Mouse (Mus musculus): Measurements from ENCODE around the gene Btbd8. TPM values are rescaled to one million over a fixed set of nuclear protein-coding genes. Genes with fewer than 3 reads are reported as not detected.

The Btbd8 gene
- polyA plus RNA-seq, 1 experiment, result 5.9 TPM

- no peaks in the 10 kb centered on the region; the same call in 1 of the 2 replicates for H3K36me3 ChIP-seq (ENCODE audit: control insufficient read depth, insufficient read depth, low read length)
- H3K4me1 ChIP-seq (ENCODE audit: control insufficient read depth, insufficient read depth, low read length), result no peaks in the 10 kb centered on the region
- H3K4me3 ChIP-seq (ENCODE audit: control insufficient read depth, low read depth, low read length), result no peak overlapping the region
- H3K27ac ChIP-seq (ENCODE audit: control insufficient read depth, insufficient read depth, low read depth, low read length), result no peak overlapping the region
- H3K27me3 ChIP-seq (ENCODE audit: control insufficient read depth, insufficient read depth, low read length), result no peaks in the 10 kb centered on the region
- TF ChIP-seq CTCF (IDR thresholded peaks at IDR 0.05; ENCODE audit: control insufficient read depth, insufficient read depth, insufficient replicate concordance, low read depth, low read length) (no peak), POLR2A (IDR thresholded peaks at IDR 0.05; ENCODE audit: control insufficient read depth, low read depth, low read length) (no peak)
These were observed 62.2 kb downstream of the Btbd8 start for GRCm38 (mm10) chr5:107499891-107500535.

GRCm38 (mm10) chr5:107500741-107501140 lies 62.9 kb downstream of the Btbd8 start:
- no peak overlapping the region for H3K27ac ChIP-seq (ENCODE audit: control insufficient read depth, insufficient read depth, low read depth, low read length)
- no peaks in the 10 kb centered on the region for H3K4me1 ChIP-seq (ENCODE audit: control insufficient read depth, insufficient read depth, low read length)
- no peak overlapping the region for H3K4me3 ChIP-seq (ENCODE audit: control insufficient read depth, low read depth, low read length)
- TF ChIP-seq CTCF (IDR thresholded peaks at IDR 0.05; ENCODE audit: control insufficient read depth, insufficient read depth, insufficient replicate concordance, low read depth, low read length) (no peak), POLR2A (IDR thresholded peaks at IDR 0.05; ENCODE audit: control insufficient read depth, low read depth, low read length) (no peak)
- H3K27me3 ChIP-seq (ENCODE audit: control insufficient read depth, insufficient read depth, low read length), result no peaks in the 10 kb centered on the region
- H3K36me3 ChIP-seq (ENCODE audit: control insufficient read depth, insufficient read depth, low read length), result no peaks in the 10 kb centered on the region; the same call in 1 of the 2 replicates

- H3K4me1 ChIP-seq (ENCODE audit: control insufficient read depth, insufficient read depth, low read length), result no peaks in the 10 kb centered on the region
- no peak within 1 kb of the TSS for H3K4me3 ChIP-seq (ENCODE audit: control insufficient read depth, low read depth, low read length)
- no peaks in the 10 kb centered on the region for H3K27me3 ChIP-seq (ENCODE audit: control insufficient read depth, insufficient read depth, low read length)
- H3K27ac ChIP-seq (ENCODE audit: control insufficient read depth, insufficient read depth, low read depth, low read length), result no peak within 1 kb of the TSS
- TF ChIP-seq CTCF (IDR thresholded peaks at IDR 0.05; ENCODE audit: control insufficient read depth, insufficient read depth, insufficient replicate concordance, low read depth, low read length) (no peak), POLR2A (IDR thresholded peaks at IDR 0.05; ENCODE audit: control insufficient read depth, low read depth, low read length) (no peak)
- peaks cover 3% of the 10 kb centered on the region; the same call in 1 of the 2 replicates for H3K36me3 ChIP-seq (ENCODE audit: control insufficient read depth, insufficient read depth, low read length)
These were observed 69.5 kb downstream of the Btbd8 start, which contains the start of gene Gm42669 for GRCm38 (mm10) chr5:107507321-107507720. TSS of gene Gm42669 (plus strand) at chr5:107507621.

GRCm38 (mm10) chr5:107510503-107510902 lies 72.7 kb downstream of the Btbd8 start:
- Histone ChIP-seq H3K36me3 (ENCODE audit: control insufficient read depth, insufficient read depth, low read length) (peaks cover 3% of the 10 kb centered on the region; the same call in 1 of the 2 replicates), H3K27me3 (ENCODE audit: control insufficient read depth, insufficient read depth, low read length) (no peaks in the 10 kb centered on the region), H3K4me3 (ENCODE audit: control insufficient read depth, low read depth, low read length) (no peak overlapping the region), H3K27ac (ENCODE audit: control insufficient read depth, insufficient read depth, low read depth, low read length) (no peak overlapping the region), H3K4me1 (ENCODE audit: control insufficient read depth, insufficient read depth, low read length) (no peaks in the 10 kb centered on the region)
- TF ChIP-seq POLR2A (IDR thresholded peaks at IDR 0.05; ENCODE audit: control insufficient read depth, low read depth, low read length) (no peak), CTCF (IDR thresholded peaks at IDR 0.05; ENCODE audit: control insufficient read depth, insufficient read depth, insufficient replicate concordance, low read depth, low read length) (no peak)

DNA sequence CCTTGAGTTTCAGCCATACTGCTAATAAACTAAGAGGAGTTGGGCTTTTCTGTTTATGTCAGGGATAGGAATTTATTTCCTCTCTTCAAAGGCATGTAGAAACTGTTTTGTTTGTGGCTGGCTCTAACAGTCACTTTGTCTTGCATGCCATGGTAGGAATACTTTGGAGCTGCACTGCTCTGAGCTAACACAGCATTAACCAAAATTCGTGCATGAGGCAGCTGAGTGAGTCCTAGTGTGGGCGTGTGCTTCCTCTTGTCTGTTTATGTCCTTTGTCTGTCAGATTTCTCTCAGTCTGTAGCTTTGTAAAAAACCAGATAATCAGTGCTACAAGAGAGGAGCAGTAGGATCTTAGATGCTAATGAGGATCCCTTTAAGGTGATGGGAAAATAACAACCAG lies 73.5 kb downstream of the Btbd8 start:
- Histone ChIP-seq H3K27me3 (ENCODE audit: control insufficient read depth, insufficient read depth, low read length) (no peaks in the 10 kb centered on the region), H3K4me1 (ENCODE audit: control insufficient read depth, insufficient read depth, low read length) (no peaks in the 10 kb centered on the region), H3K4me3 (ENCODE audit: control insufficient read depth, low read depth, low read length) (no peak overlapping the region), H3K27ac (ENCODE audit: control insufficient read depth, insufficient read depth, low read depth, low read length) (no peak overlapping the region), H3K36me3 (ENCODE audit: control insufficient read depth, insufficient read depth, low read length) (peaks cover 3% of the 10 kb centered on the region; the same call in 1 of the 2 replicates)
- no peak for TF ChIP-seq CTCF (IDR thresholded peaks at IDR 0.05; ENCODE audit: control insufficient read depth, insufficient read depth, insufficient replicate concordance, low read depth, low read length)
- TF ChIP-seq POLR2A (IDR thresholded peaks at IDR 0.05; ENCODE audit: control insufficient read depth, low read depth, low read length), result no peak

DNA sequence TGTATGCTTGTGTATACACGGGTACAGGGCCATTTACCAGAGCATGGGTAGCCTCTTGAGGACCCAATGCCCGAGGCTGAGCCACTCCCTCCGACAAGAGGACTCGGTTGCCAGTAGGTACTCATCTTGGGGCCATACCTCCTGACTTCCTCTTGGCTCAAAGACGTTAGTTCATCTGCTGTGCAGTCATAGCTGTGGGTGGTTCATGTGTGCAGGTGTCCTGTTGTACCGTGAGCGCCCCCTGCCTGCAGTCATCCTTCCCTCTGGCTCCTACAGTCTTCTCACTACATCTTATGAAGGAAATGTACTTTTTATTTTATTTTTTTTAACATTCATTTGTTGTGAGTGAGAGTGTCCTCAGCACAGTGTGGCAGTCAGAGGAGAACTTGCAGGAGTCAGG lies 75.8 kb downstream of the Btbd8 start:
- H3K4me1 ChIP-seq (ENCODE audit: control insufficient read depth, insufficient read depth, low read length), result no peaks in the 10 kb centered on the region
- TF ChIP-seq CTCF (IDR thresholded peaks at IDR 0.05; ENCODE audit: control insufficient read depth, insufficient read depth, insufficient replicate concordance, low read depth, low read length) (peak; percentile 56; the same call in 1 of the 2 replicates), POLR2A (IDR thresholded peaks at IDR 0.05; ENCODE audit: control insufficient read depth, low read depth, low read length) (no peak)
- no peak overlapping the region for H3K27ac ChIP-seq (ENCODE audit: control insufficient read depth, insufficient read depth, low read depth, low read length)
- no peak overlapping the region for H3K4me3 ChIP-seq (ENCODE audit: control insufficient read depth, low read depth, low read length)
- peaks cover 3% of the 10 kb centered on the region; the same call in 1 of the 2 replicates for H3K36me3 ChIP-seq (ENCODE audit: control insufficient read depth, insufficient read depth, low read length)
- no peaks in the 10 kb centered on the region for H3K27me3 ChIP-seq (ENCODE audit: control insufficient read depth, insufficient read depth, low read length)

DNA sequence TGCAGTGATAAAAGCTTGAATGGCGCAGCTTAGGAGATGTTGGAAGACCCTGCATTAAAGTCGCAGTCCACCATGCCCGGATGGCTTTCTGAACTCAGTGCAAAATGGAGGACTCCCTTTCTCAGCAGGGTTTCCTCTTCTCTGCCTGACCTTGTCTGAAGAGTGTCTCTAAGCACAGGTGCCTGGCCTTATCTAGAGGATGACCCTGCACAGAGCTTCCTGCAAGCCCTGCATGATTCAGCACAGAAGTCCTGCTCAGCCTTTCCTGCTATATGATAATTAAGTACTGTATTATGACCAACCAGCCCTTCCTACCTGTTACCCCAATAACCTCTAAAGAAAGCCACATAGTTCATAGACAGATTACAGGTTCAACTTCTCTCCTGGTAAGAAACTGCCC lies 77.7 kb downstream of the Btbd8 start:
- Histone ChIP-seq H3K27me3 (ENCODE audit: control insufficient read depth, insufficient read depth, low read length) (no peaks in the 10 kb centered on the region), H3K4me3 (ENCODE audit: control insufficient read depth, low read depth, low read length) (no peak overlapping the region), H3K36me3 (ENCODE audit: control insufficient read depth, insufficient read depth, low read length) (no peaks in the 10 kb centered on the region), H3K27ac (ENCODE audit: control insufficient read depth, insufficient read depth, low read depth, low read length) (no peak overlapping the region), H3K4me1 (ENCODE audit: control insufficient read depth, insufficient read depth, low read length) (no peaks in the 10 kb centered on the region)
- TF ChIP-seq POLR2A (IDR thresholded peaks at IDR 0.05; ENCODE audit: control insufficient read depth, low read depth, low read length) (no peak), CTCF (IDR thresholded peaks at IDR 0.05; ENCODE audit: control insufficient read depth, insufficient read depth, insufficient replicate concordance, low read depth, low read length) (no peak)
